Mouse (Mus musculus): ENCODE measurements at regions not wholly inside any gene's neighbourhood (a gene's known extent, or its start where the extent isn't known, plus 50 kb on each side); places are given as distances from the start of the nearest gene placed in this dataset.

GRCm38 (mm10) chr3:149296419-149296962, 306.1 kb upstream of the Adgrl2 start:
- ATAC-seq (ENCODE audit: insufficient number of reproducible peaks, low FRiP score, low TSS enrichment): no peak

GRCm38 (mm10) chr3:149295942-149296341, 305.6 kb upstream of the Adgrl2 start:
- no peak for ATAC-seq (ENCODE audit: insufficient number of reproducible peaks, low FRiP score, low TSS enrichment)

- ATAC-seq (ENCODE audit: insufficient number of reproducible peaks, low FRiP score, low TSS enrichment): no peak
These were observed 305.0 kb upstream of the Adgrl2 start for GRCm38 (mm10) chr3:149295257-149295831.

GRCm38 (mm10) chr3:149294445-149294844, 304.1 kb upstream of the Adgrl2 start:
- no peak for ATAC-seq (ENCODE audit: insufficient number of reproducible peaks, low FRiP score, low TSS enrichment)

GRCm38 (mm10) chr3:149292459-149292858, 302.1 kb upstream of the Adgrl2 start:
- no peak for ATAC-seq (ENCODE audit: insufficient number of reproducible peaks, low FRiP score, low TSS enrichment)

GRCm38 (mm10) chr3:149291473-149291872, 301.1 kb upstream of the Adgrl2 start:
- no peak for ATAC-seq (ENCODE audit: insufficient number of reproducible peaks, low FRiP score, low TSS enrichment)

GRCm38 (mm10) chr3:149290228-149290627, 299.9 kb upstream of the Adgrl2 start:
- ATAC-seq (ENCODE audit: insufficient number of reproducible peaks, low FRiP score, low TSS enrichment): no peak

GRCm38 (mm10) chr3:149287080-149287479, 296.7 kb upstream of the Adgrl2 start:
- ATAC-seq (ENCODE audit: insufficient number of reproducible peaks, low FRiP score, low TSS enrichment): no peak

- no peak for ATAC-seq (ENCODE audit: insufficient number of reproducible peaks, low FRiP score, low TSS enrichment)
These were observed 294.6 kb upstream of the Adgrl2 start for GRCm38 (mm10) chr3:149284976-149285375.

GRCm38 (mm10) chr3:149280807-149281789, 290.7 kb upstream of the Adgrl2 start:
- no peak for ATAC-seq (ENCODE audit: insufficient number of reproducible peaks, low FRiP score, low TSS enrichment)

GRCm38 (mm10) chr3:149279338-149279737, 289.0 kb upstream of the Adgrl2 start:
- ATAC-seq (ENCODE audit: insufficient number of reproducible peaks, low FRiP score, low TSS enrichment): no peak

- ATAC-seq (ENCODE audit: insufficient number of reproducible peaks, low FRiP score, low TSS enrichment): no peak
These were observed 287.5 kb upstream of the Adgrl2 start for GRCm38 (mm10) chr3:149277812-149278211.

GRCm38 (mm10) chr3:149275478-149276132, 285.2 kb upstream of the Adgrl2 start:
- no peak for ATAC-seq (ENCODE audit: insufficient number of reproducible peaks, low FRiP score, low TSS enrichment)

- ATAC-seq (ENCODE audit: insufficient number of reproducible peaks, low FRiP score, low TSS enrichment): no peak
These were observed 284.6 kb upstream of the Adgrl2 start for GRCm38 (mm10) chr3:149274987-149275386.

- no peak for ATAC-seq (ENCODE audit: insufficient number of reproducible peaks, low FRiP score, low TSS enrichment)
These were observed 283.8 kb upstream of the Adgrl2 start for GRCm38 (mm10) chr3:149273993-149274692.

GRCm38 (mm10) chr3:149270459-149270858, 280.1 kb upstream of the Adgrl2 start:
- ATAC-seq (ENCODE audit: insufficient number of reproducible peaks, low FRiP score, low TSS enrichment): no peak

- no peak for ATAC-seq (ENCODE audit: insufficient number of reproducible peaks, low FRiP score, low TSS enrichment)
These were observed 272.1 kb upstream of the Adgrl2 start for GRCm38 (mm10) chr3:149262332-149262970.

- no peak for ATAC-seq (ENCODE audit: insufficient number of reproducible peaks, low FRiP score, low TSS enrichment)
These were observed 271.4 kb upstream of the Adgrl2 start for GRCm38 (mm10) chr3:149261764-149262163.

GRCm38 (mm10) chr3:149258826-149259225, 268.5 kb upstream of the Adgrl2 start:
- no peak for ATAC-seq (ENCODE audit: insufficient number of reproducible peaks, low FRiP score, low TSS enrichment)

- no peak for ATAC-seq (ENCODE audit: insufficient number of reproducible peaks, low FRiP score, low TSS enrichment)
These were observed 266.5 kb upstream of the Adgrl2 start for GRCm38 (mm10) chr3:149256891-149257290.

All from cerebellum, adult (tissue).